Mouse (Mus musculus) megakaryocyte, adult 5-6 weeks (primary cell): ENCODE data around the gene Zfyve21. TPM values are rescaled to one million over a fixed set of nuclear protein-coding genes. Genes with fewer than 3 reads are reported as not detected.

Source experiments
- ATAC-seq: 2 replicates; pipeline ENCODE4 v1.8.0; 2016; ENCODE audit warnings: mild to moderate bottlenecking, inconsistent platforms; ENCODE audit not compliant: poor library complexity, severe bottlenecking
- total RNA-seq, 2 experiments: library from RNA; stranded (forward) in 1 of 2; stranded (reverse) in 1 of 2; fragments of 153-499, 151-499 nt in 1 of 2; fragments of 221-1000, 200-1000 nt in 1 of 2; gene quantifications; 2 replicates each; pipeline versions ENCODE4 v1.2.3 to v1.2.4; 2015 to 2017

Gene Zfyve21
- total RNA-seq, 2 experiments from 2014 or later: 11.0 to 14.8 TPM

DNA sequence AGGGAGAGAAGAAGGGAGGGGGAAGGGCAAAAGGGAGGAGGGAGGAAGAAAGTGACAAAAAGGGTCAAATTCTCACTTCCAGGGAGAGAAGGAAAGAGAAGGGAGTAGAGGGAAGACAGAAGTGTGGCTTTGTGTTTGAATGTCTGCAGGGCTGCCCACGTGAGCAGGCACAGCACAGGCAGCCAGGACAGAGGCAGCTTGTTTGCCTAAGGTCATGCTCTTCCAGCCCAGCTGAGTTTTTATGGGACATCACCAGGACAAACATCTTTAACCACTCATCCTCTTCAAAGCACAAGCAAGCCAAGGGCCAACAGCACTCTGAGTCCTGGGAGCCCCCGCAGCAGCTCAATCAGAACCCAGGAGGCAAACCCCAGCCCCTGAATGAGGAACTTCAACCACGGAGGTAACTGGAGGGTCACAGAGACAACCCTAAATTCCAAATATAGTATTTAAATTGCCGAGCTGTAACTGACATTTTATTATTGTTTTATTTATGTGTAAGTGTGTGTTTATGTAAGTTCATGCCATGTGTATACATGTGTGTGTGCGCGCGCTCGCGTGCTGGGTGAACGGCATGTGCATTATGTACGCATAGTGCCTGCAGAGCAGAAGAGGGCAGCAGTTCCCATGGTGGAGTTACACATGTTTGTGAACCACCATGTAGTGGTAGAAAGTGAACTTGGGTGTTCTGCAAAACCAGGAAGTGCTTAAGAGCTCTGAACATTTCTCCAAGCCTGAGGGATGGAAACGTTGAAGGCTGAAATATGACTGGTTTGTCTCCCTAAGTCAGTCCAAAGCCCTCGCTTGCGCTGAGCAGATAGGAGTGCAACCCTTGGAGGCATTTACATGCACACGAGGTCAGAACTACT is 28.8 kb downstream of the Zfyve21 start:
- peak; percentile 57 for ATAC-seq

GRCm38 (mm10) chr12:111843470-111843869 is 29.5 kb downstream of the Zfyve21 start:
- peak; percentile 64 for ATAC-seq

DNA sequence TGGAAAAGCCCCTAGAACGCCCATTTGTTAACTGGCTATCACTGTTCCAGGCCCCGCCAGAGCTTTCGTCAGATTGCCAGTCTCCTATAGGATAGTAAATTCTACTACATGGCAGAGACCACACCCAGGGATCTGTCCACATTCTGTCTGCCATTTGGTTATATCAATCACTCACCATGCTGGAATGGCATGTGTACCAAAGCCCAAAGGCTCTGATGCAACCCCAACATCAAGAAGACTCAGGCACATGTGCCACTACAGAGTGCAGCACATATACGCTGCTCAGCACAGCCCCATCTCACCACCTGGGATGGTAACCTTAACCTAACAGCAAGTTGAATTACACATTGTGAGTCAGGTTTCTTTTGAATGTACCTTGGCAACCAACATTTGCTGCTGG is 32.0 kb downstream of the Zfyve21 start:
- no peak for ATAC-seq

GRCm38 (mm10) chr12:111846815-111847214 is 32.8 kb downstream of the Zfyve21 start:
- ATAC-seq: no peak

DNA sequence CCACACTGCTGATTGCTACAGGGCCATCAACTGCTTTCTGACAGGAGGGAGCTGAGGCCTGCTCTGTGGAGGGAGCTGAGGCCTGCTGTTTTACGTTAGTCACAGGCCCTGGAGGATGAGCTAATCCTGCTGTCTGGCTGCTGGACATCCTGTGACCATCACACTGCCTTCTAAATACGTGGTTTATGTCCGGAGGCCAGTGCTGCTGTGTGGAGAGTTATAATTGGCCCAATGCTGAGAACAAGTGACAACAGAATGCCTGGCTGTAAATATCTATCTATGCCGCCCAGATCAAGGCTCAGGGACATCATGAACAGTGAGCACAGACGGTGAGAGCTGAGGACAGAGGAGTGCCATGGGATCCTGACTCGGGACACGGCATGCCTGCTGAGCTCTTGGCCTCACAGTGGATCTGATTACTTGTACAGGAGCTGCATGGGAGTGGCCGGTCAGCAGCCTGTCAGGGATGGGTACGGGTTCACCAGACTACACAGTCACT is 34.4 kb downstream of the Zfyve21 start:
- ATAC-seq: no peak

DNA sequence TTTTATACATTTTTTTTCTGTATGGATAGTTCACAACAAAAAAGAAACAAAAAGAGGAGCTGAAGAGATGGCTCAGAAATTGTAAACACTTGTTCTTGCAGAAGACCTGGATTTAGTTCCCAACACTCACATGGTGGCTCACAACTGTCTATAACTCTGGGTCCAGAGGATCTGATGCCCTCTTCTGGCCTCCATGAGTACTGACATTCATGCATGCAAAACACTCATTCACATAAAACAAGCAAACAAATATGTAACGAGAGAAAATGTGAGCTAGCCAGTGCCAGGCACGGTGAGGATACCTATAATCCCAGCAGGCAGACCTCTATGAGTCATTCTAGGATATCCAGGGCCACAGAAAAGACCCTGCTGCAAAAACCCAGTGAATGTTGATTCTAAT is 37.3 kb downstream of the Zfyve21 start:
- ATAC-seq: no peak

DNA sequence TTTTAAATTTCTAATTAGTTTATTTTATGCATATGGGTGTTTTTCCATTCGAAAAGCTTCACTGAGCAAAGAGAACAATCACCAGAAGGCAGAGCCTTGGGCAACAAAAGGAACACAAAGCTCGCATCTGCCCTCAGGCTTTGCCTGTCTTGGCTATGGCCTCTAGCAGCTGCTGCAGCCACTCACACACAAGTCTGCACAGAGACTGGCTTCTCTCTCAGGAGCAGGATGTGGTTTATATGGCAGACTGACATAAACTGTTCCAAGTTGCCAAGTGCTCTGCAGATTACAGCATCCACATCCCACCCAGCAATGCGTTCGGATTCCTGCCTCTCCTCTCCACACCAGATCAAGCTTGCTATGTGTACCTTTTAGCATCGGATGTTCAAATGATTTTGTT is 37.8 kb downstream of the Zfyve21 start:
- ATAC-seq: no peak

DNA sequence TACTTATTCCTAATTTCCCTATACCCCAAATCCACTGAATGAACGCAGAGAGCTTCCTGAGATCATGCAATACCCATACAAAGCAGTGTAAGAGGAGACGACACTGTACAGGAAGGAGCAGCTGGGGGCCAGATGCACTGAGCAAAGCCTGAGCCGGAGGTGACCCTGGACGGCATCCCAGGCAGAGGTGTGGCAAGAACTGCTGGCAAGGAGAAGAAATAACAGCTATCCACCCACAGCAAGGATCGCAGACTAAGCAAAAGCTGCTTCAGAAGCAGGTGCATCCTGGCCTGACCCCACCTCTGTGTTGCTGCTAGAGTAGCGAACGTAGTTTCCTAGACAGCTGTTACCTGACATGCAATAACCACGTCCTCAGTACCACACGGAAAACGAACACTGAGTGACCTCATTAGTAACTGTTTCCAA is 39.1 kb downstream of the Zfyve21 start:
- no peak for ATAC-seq

GRCm38 (mm10) chr12:111853546-111853945 is 39.6 kb downstream of the Zfyve21 start:
- ATAC-seq: no peak

DNA sequence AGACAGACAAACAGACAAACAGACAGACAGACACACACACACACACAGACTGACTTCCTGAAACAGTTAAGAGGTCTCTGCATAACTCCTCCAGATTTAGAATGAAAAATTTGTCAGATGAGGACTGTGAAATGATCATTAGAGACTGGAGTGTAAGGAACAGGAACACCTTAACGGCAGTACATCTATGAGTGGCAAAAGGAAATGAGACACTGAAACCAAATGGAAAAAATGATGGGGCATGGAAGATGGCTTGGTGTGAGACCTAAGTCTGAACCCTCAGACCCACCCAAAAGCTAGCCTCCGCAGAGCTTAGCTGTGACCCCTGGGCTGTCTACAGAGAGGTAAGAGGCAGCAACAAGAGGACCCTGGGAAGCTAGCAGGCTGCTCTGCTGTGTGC is 41.5 kb downstream of the Zfyve21 start:
- no peak for ATAC-seq

GRCm38 (mm10) chr12:111864206-111864824 is 50.3 kb downstream of the Zfyve21 start:
- ATAC-seq: no peak

- no peak for ATAC-seq
Observed at GRCm38 (mm10) chr12:111869806-111870205, 55.8 kb downstream of the Zfyve21 start.

DNA sequence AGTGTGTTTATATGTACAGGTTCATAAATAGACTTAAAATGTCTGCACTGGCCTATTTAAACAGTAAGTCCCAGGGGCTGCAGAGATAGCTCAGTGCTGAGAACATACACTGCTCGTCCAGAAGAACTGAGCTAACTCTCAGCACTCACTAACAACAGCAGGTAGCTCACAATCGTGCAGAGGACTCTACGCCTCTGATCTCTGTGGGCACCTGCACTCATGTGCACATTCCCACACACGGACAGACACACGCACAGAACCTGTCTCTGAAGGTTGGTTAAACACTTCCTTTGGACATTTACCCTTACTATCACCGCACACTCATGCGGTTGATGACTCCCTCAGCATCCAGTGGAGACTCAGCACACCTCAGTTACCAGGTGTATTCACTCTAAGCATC is 56.8 kb downstream of the Zfyve21 start:
- no peak for ATAC-seq

DNA sequence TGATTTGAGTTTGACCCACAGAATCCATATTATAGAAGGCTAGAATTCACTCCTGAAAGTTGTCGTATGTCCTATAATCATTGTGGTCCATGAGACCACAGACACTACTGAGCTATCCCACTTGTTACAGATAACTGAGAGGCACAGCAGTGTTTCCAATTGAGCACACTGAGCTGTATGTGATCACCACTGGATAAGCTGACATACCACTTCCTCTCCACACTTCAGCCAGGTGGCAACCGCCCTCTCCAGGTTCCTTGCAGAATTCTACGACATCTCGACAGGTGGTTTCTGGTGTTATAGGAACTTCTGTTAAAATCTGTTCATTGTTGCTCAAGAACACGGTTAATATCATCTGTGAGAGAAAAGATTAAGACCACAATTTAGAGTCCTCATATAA is 58.1 kb downstream of the Zfyve21 start:
- ATAC-seq: peak; percentile 27; the same call in 1 of the 2 replicates

DNA sequence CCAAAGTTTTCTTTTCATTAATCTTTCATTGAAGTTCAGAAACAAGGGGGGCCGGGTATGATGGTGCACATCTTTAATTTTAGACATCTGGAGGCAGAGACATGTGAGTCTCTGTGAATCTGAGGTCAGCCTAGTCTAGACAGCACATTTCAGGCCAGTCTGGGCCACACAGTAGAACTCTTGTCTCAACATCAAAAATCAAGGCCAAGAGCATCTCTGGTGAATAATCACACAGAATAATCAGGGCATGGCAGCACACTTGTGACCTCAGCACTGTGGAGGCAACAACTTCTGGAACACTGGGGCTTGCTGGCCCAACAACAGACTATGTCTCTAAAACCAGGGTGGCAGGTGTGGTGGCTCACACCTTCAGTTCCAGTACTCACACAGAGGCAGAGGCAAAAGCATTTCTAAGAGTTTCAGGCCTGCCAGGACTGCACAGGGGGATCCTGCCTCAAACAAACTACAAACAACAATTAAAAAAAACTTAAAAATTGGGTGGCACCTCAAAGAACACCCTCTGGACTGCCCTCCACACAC is 60.7 kb downstream of the Zfyve21 start:
- ATAC-seq: no peak

GRCm38 (mm10) chr12:111875499-111875898 is 61.5 kb downstream of the Zfyve21 start:
- no peak for ATAC-seq

DNA sequence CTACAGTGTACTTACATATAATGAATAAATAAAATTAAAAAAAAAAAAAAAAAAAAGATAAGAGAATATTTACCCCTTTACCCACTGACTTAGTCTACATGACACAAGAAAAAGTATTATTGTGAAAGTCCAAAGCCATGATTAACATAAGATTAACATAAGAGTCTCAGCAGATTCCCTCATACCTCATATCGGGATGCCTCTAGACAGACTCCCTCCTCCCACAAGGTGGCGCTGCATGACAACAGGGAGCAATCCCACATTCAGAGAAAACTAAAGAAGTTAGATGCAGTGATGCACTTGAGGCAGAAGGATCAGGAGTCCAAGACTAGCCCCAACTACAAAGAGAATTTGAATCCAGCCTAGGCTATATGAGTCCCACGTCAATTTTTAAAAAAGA is 64.2 kb downstream of the Zfyve21 start:
- ATAC-seq: peak; percentile 77

Other genes with a start within 250 kb of the Zfyve21 start
- 61.6 and 69.6 TPM in 2 replicates for gene Mark3, start 239.6 kb upstream of the Zfyve21 start, total RNA-seq (2015)
- 77.3 and 80.9 TPM in 2 replicates for gene Mark3, start 239.6 kb upstream of the Zfyve21 start, total RNA-seq (2017)
- gene Ckb, start 141.8 kb upstream of the Zfyve21 start, total RNA-seq (2015): 8.0 and 9.7 TPM in 2 replicates
- 22.0 and 23.1 TPM in 2 replicates for gene Ckb, start 141.8 kb upstream of the Zfyve21 start, total RNA-seq (2017)
- 2.3 and 3.2 TPM in 2 replicates for gene Trmt61a, start 136.1 kb upstream of the Zfyve21 start, total RNA-seq (2015)
- gene Trmt61a, start 136.1 kb upstream of the Zfyve21 start, total RNA-seq (2017): 2.2 and 3.8 TPM in 2 replicates
- 10.8 and 11.4 TPM in 2 replicates for gene Bag5, start 100.9 kb upstream of the Zfyve21 start, total RNA-seq (2015)
- gene Bag5, start 100.9 kb upstream of the Zfyve21 start, total RNA-seq (2017): 19.1 and 21.8 TPM in 2 replicates
- 44.6 and 45.0 TPM in 2 replicates for gene Apopt1, start 100.9 kb upstream of the Zfyve21 start, total RNA-seq (2015)
- gene Apopt1, start 100.9 kb upstream of the Zfyve21 start, total RNA-seq (2017): 60.6 and 61.0 TPM in 2 replicates
- 36.3 and 36.7 TPM in 2 replicates for gene Klc1, start 55.3 kb upstream of the Zfyve21 start, total RNA-seq (2015)
- 72.7 and 83.1 TPM in 2 replicates for gene Klc1, start 55.3 kb upstream of the Zfyve21 start, total RNA-seq (2017)
- 3.7 and 4.6 TPM in 2 replicates for gene Xrcc3, start 297 bp upstream of the Zfyve21 start, total RNA-seq (2015)
- 3.2 and 3.3 TPM in 2 replicates for gene Xrcc3, start 297 bp upstream of the Zfyve21 start, total RNA-seq (2017)
- gene Ppp1r13b, start 93.9 kb downstream of the Zfyve21 start, total RNA-seq (2015): 3.8 and 6.9 TPM in 2 replicates
- gene Ppp1r13b, start 93.9 kb downstream of the Zfyve21 start, total RNA-seq (2017): 2.8 and 3.3 TPM in 2 replicates
- gene Atp5mpl, start 152.8 kb downstream of the Zfyve21 start, total RNA-seq (2015): 371 and 395 TPM in 2 replicates
- 580 and 630 TPM in 2 replicates for gene Atp5mpl, start 152.8 kb downstream of the Zfyve21 start, total RNA-seq (2017)
- gene Tdrd9, start 157.4 kb downstream of the Zfyve21 start, total RNA-seq (2015): 0.07 TPM in 1 of 2 replicates, not detected in the other
- not detected in 2 replicates for gene Tdrd9, start 157.4 kb downstream of the Zfyve21 start, total RNA-seq (2017)
- gene Rd3l, start 167.1 kb downstream of the Zfyve21 start, total RNA-seq (2015): not detected in 2 replicates
- gene Rd3l, start 167.1 kb downstream of the Zfyve21 start, total RNA-seq (2017): not detected in 2 replicates